Mouse (Mus musculus): Measurements from ENCODE around the gene Cd274.

Cd274 gene

DNA sequence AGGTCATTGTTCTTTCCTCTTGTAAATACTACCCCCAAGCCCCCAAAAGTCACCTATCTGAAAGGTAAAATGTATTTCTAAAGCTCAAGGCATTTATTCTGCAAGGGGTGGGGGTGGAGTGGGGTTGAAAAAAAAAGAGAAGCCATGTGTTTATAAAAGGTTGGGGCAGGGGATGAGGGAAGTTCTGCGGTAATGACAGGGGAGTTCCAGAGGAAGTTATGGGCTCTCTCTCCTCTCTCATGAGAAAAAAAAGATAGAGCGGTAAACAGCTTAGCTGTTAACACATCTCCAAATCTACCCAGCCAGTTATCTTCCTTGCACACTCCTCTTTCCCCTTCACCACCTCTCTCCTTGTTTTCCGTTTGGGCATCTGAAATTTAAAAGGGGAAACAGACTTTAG is 63.7 kb downstream of the Cd274 start:
- no peak for DNase-seq (ENCODE audit: low spot score)

DNA sequence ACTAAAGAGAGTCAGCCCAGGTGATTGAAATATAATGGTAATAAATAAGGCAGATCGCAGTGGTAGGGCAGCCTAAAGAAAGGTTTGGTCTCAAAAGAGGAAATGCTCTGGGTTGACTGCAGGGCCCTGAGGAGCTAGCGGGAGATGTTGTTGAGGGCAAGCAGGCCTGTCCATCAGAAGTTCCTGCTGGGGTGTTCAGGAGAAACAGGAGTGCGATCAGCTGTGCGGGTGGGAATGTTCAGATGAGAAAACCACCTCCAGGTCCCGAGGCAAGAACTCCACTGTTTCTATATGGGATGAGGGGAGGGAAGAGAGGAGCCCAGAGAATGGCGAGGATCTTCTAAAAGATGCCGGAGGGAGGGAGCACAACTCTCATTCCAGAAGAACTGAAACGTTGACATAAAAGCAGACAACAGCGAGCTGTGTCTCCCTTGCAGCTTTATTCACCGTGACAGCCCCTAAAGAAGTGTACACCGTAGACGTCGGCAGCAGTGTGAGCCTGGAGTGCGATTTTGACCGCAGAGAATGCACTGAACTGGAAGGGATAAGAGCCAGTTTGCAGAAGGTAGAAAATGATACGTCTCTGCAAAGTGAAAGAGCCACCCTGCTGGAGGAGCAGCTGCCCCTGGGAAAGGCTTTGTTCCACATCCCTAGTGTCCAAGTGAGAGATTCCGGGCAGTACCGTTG is 69.7 kb downstream of the Cd274 start:
- DNase-seq (ENCODE audit: low spot score): no peak

Measured in retina, embryonic 14.5 days (tissue).